In the genomic region with DNA sequence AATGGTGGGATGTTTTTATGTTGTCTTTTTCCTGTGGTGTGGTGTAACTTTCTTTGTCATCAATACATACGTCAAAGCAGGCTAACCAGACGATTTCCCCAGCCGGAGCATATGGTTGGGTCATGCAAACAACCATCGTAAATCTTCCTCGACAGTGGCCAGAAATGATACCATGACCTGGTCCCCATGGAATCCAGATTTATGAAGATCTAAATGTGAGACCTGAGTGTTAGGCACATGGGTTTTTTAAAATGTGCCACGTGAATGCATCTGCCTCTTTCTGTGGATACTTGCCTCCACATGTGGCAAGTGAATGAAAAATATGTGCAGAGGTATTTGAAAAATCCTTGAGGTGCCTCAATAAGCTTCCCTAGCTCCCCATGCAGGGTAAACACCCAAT, we compare ENCODE assay signal across 31 mouse cellular contexts.
DNase-seq lines count a peak whose midpoint lies in the region; ATAC-seq and TF ChIP-seq lines count a peak whose summit lies in the region.
"Had no signal": no experiment of that assay in that cellular context is flagged by ENCODE, and none has a peak within 500 bp of the region (broad histone marks: within the 10 kb centered on the region; RNA-seq: fewer than 3 reads in every experiment).

No protein-coding gene starts in this region.

- ATAC-seq in neural tube, embryonic 15.5 days (ENCODE audit: low FRiP score): no peak
- 0 out of 2 replicates have a peak, but pooled peaks have one; percentile 47 for ATAC-seq in limb, embryonic 12.5 days (ENCODE audit: insufficient number of reproducible peaks, insufficient read depth, low FRiP score, low TSS enrichment, low read depth)
- no peak for ATAC-seq in megakaryocyte, adult 5-6 weeks (ENCODE audit: poor library complexity, severe bottlenecking)
- ATAC-seq: forebrain, embryonic 15.5 days; Patski had no signal

- H3K36me3 ChIP-seq in neural tube, embryonic 15.5 days: no peaks in the 10 kb centered on the region
- H3K36me3 ChIP-seq in limb, embryonic 12.5 days: no peaks in the 10 kb centered on the region
- H3K36me3 ChIP-seq: embryonic facial prominence, embryonic 12.5 days; forebrain, embryonic 10.5 days; forebrain, embryonic 15.5 days; G1E; hindbrain, embryonic 13.5 days; kidney, embryonic 15.5 days; neural tube, embryonic 12.5 days had no signal

- no peak overlapping the region for H3K4me2 ChIP-seq in neural tube, embryonic 15.5 days
- H3K4me2 ChIP-seq in limb, embryonic 12.5 days: no peak overlapping the region
- H3K4me2 ChIP-seq: embryonic facial prominence, embryonic 12.5 days; forebrain, embryonic 15.5 days; heart, embryonic 11.5 days; hindbrain, embryonic 13.5 days; kidney, embryonic 15.5 days; liver, embryonic 11.5 days; neural tube, embryonic 12.5 days had no signal

- DNase-seq in neural tube, embryonic 10.5 days (ENCODE audit: extremely low spot score, low spot score): peak; percentile 37
- no peak for DNase-seq in cerebellum, adult 11 months
- no peak for DNase-seq in left cerebral cortex, adult 9 months (ENCODE audit: low spot score in 2 of 2)
- DNase-seq: adrenal gland, postnatal 10 days; cerebellum, adult 11-12 months; cerebellum, adult 9-11 months; gastrocnemius, adult 2 months; gastrocnemius, postnatal 36 days; heart, adult 18-20 months; heart, postnatal 4 days; kidney, adult 11 months; kidney, postnatal 36 days; left cerebral cortex, postnatal 4 days; lung, postnatal 4 days; midbrain, embryonic 14.5 days had no signal

- H3K27me3 ChIP-seq in neural tube, embryonic 15.5 days (replicated peaks): no peaks in the 10 kb centered on the region
- H3K27me3 ChIP-seq in limb, embryonic 12.5 days: no peaks in the 10 kb centered on the region
- H3K27me3 ChIP-seq: embryonic facial prominence, embryonic 12.5 days; forebrain, embryonic 15.5 days; hindbrain, embryonic 13.5 days; kidney, embryonic 15.5 days; neural tube, embryonic 12.5 days; Patski had no signal

- H3K4me3 ChIP-seq in neural tube, embryonic 15.5 days (replicated peaks): no peak overlapping the region
- no peak overlapping the region for H3K4me3 ChIP-seq in embryonic fibroblast, embryonic 13.5 days (ENCODE audit: insufficient read depth, low read length)
- no peak overlapping the region for H3K4me3 ChIP-seq in limb, embryonic 12.5 days (replicated peaks)
- H3K4me3 ChIP-seq: embryonic facial prominence, embryonic 12.5 days; forebrain, embryonic 10.5 days; forebrain, embryonic 15.5 days; gastrocnemius, adult 2 months; hindbrain, embryonic 13.5 days; kidney, embryonic 15.5 days; layer of hippocampus, adult 2 months; left cerebral cortex, adult 2 months; neural tube, embryonic 12.5 days had no signal

- H3K9ac ChIP-seq in neural tube, embryonic 15.5 days (replicated peaks): no peak overlapping the region
- no peak overlapping the region for H3K9ac ChIP-seq in limb, embryonic 12.5 days (replicated peaks)
- H3K9ac ChIP-seq: embryonic facial prominence, embryonic 12.5 days; forebrain, embryonic 15.5 days; hindbrain, embryonic 13.5 days; kidney, embryonic 15.5 days; neural tube, embryonic 12.5 days had no signal

- TF ChIP-seq POLR2A in embryonic fibroblast, embryonic 13.5 days (IDR thresholded peaks at IDR 0.05; ENCODE audit: low read depth, low read length): no peak

- WGBS in neural tube, embryonic 15.5 days: 38% methylated on average over 6 of the region's 6 CpGs
- WGBS in limb, embryonic 12.5 days: 26% methylated on average over 6 of the region's 6 CpGs

- no peak overlapping the region for H3K27ac ChIP-seq in neural tube, embryonic 15.5 days (replicated peaks)
- peak overlapping the region; percentile 73; the same call in 1 of the 2 replicates for H3K27ac ChIP-seq in embryonic fibroblast, embryonic 13.5 days (ENCODE audit: insufficient read depth, low read length)
- peak overlapping the region; percentile 41; the same call in 1 of the 2 replicates for H3K27ac ChIP-seq in limb, embryonic 12.5 days
- H3K27ac ChIP-seq: embryonic facial prominence, embryonic 12.5 days; forebrain, embryonic 10.5 days; forebrain, embryonic 15.5 days; gastrocnemius, adult 2 months; hindbrain, embryonic 13.5 days; kidney, embryonic 15.5 days; layer of hippocampus, adult 2 months; left cerebral cortex, adult 2 months; neural tube, embryonic 12.5 days had no signal

- H3K4me1 ChIP-seq in neural tube, embryonic 15.5 days: no peaks in the 10 kb centered on the region
- H3K4me1 ChIP-seq in embryonic fibroblast, embryonic 13.5 days (ENCODE audit: control insufficient read depth, insufficient read depth, low read length): peaks cover 14% of the 10 kb centered on the region
- peaks cover 18% of the 10 kb centered on the region for H3K4me1 ChIP-seq in limb, embryonic 12.5 days (replicated peaks)
- H3K4me1 ChIP-seq: embryonic facial prominence, embryonic 12.5 days; forebrain, embryonic 10.5 days; forebrain, embryonic 15.5 days; hindbrain, embryonic 13.5 days; neural tube, embryonic 12.5 days had no signal

- no peaks in the 10 kb centered on the region for H3K9me3 ChIP-seq in neural tube, embryonic 15.5 days (replicated peaks)
- no peaks in the 10 kb centered on the region for H3K9me3 ChIP-seq in limb, embryonic 12.5 days
- H3K9me3 ChIP-seq: embryonic facial prominence, embryonic 12.5 days; forebrain, embryonic 10.5 days; forebrain, embryonic 15.5 days; hindbrain, embryonic 13.5 days; kidney, embryonic 15.5 days; neural tube, embryonic 12.5 days had no signal

- no peak for TF ChIP-seq CTCF in embryonic fibroblast, embryonic 13.5 days (IDR thresholded peaks at IDR 0.05; ENCODE audit: borderline replicate concordance, insufficient read depth, low read length)
